Mouse (Mus musculus): ENCODE results near the gene Cdkn2aip. TPM values are rescaled to one million over a fixed set of nuclear protein-coding genes. Genes with fewer than 3 reads are reported as not detected.

The Cdkn2aip gene
- polyA plus RNA-seq, 1 experiment from 2014 or later = 13.7 TPM

DNA sequence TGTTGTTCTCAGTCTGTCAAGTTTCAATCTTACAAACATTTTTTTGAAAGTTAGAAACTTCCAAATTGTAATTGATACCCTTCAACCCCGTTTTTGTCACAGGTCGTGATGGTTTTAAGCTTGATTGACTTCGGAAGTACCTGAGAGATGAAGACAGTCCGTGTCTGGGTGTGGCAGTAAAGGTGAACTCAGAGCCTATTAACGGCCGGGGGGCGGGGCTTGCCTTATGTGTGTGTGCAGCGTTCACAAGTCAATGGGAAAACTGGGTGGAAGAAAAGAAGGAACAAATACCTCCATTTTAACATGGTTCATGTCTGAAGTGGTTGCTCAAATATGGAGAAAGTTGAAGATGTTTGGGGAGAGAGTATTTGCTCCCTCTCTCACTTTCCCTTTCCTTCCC, 35.8 kb upstream of the Cdkn2aip start:
- ATAC-seq (no peak), DNase-seq (no peak)
- Histone ChIP-seq H3K27ac (ENCODE audit: low read depth) (no peak overlapping the region), H3K4me1 (ENCODE audit: insufficient read depth) (no peaks in the 10 kb centered on the region), H3K9me3 (ENCODE audit: low read length) (no peaks in the 10 kb centered on the region), H3K27me3 (ENCODE audit: insufficient read depth, low read length) (no peaks in the 10 kb centered on the region), H3K4me3 (ENCODE audit: low read depth, low read length) (no peak overlapping the region), H3K36me3 (replicated peaks; ENCODE audit: insufficient read depth, low read length) (no peaks in the 10 kb centered on the region), H3K9ac (replicated peaks) (no peak overlapping the region), H3K4me2 (ENCODE audit: low read depth, low read length) (no peak overlapping the region)
- TF ChIP-seq EP300 (IDR thresholded peaks at IDR 0.05; ENCODE audit: low read depth) (no peak), CTCF (IDR thresholded peaks at IDR 0.05; ENCODE audit: low read depth) (no peak)
- WGBS (ENCODE audit: insufficient replicate concordance) = 65% methylated on average over 8 of the region's 8 CpGs

DNA sequence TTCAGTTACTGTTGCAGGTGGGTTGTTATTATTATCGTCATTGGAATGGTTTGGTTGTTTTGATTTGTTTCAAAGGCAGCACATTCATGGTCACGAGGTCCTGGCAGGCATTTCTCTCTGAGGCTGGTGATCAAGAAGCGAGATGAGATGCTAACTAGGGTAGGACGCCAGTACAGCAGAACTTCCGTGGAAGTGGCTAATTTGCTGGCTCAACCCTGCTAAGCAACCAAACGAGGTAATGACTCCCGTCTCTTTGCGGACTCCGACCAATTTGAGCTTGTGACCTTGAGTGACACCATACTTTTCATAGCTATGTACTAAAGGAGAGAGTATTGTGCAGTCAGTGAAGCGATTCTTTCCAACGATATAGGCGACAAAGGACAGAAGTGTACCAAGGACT, 32.6 kb upstream of the Cdkn2aip start:
- DNase-seq = no peak
- H3K4me1 ChIP-seq (ENCODE audit: insufficient read depth) = no peaks in the 10 kb centered on the region
- H3K4me3 ChIP-seq (ENCODE audit: low read depth, low read length) = no peak overlapping the region
- no peak for ATAC-seq
- WGBS (ENCODE audit: insufficient replicate concordance) = 73% methylated on average over 12 of the region's 12 CpGs
- H3K9me3 ChIP-seq (ENCODE audit: low read length) = no peaks in the 10 kb centered on the region
- no peak for TF ChIP-seq CTCF (IDR thresholded peaks at IDR 0.05; ENCODE audit: low read depth)
- no peak for TF ChIP-seq EP300 (IDR thresholded peaks at IDR 0.05; ENCODE audit: low read depth)
- no peaks in the 10 kb centered on the region for H3K36me3 ChIP-seq (replicated peaks; ENCODE audit: insufficient read depth, low read length)
- H3K27ac ChIP-seq (ENCODE audit: low read depth) = no peak overlapping the region
- no peak overlapping the region for H3K4me2 ChIP-seq (ENCODE audit: low read depth, low read length)
- H3K27me3 ChIP-seq (ENCODE audit: insufficient read depth, low read length) = no peaks in the 10 kb centered on the region
- no peak overlapping the region for H3K9ac ChIP-seq (replicated peaks)

DNA sequence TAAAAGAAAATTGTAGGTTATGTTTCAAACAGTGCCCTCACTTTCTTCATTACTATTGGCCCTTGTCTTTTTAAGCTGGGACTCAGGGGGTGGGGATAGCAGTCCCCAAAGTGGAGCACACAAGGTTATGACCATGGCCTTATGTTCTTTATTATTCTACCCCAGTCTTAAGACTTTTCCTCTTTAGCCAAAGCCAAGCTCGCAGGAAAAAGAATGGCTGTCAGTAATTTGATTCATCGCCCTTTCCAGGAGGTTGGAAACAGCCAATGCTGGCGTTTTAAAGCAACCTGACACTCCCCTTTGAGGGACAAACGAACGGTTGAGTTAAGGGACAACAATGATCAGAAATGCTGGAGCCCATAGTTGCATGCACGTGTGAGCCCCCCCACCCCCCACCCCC, 32.1 kb upstream of the Cdkn2aip start:
- WGBS (ENCODE audit: insufficient replicate concordance) = 41% methylated on average over 6 of the region's 6 CpGs
- no peaks in the 10 kb centered on the region for H3K27me3 ChIP-seq (ENCODE audit: insufficient read depth, low read length)

DNA sequence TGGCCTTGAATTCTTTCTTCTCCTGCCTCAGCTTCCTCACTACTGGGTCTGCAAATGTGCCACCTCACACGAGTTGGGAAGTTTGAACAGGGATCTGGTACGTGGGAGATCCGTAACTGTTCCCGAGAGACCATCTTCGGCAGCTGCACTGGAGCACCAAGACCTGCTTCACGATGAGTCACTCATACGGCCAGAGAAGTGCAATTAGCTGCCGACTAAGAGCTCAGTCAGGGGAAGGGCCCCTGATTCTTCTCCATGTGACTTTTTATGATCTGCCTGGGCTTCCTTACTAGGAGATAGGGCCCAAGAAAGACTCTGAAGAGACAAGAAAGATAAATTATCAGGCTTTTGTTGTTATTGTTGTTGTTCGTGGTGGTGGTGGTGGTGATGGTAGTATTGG, 31.1 kb upstream of the Cdkn2aip start:
- ATAC-seq = no peak
- WGBS (ENCODE audit: insufficient replicate concordance) = 67% methylated on average over 9 of the region's 9 CpGs
- no peaks in the 10 kb centered on the region for H3K27me3 ChIP-seq (ENCODE audit: insufficient read depth, low read length)
- no peak overlapping the region for H3K4me2 ChIP-seq (ENCODE audit: low read depth, low read length)
- TF ChIP-seq EP300 (IDR thresholded peaks at IDR 0.05; ENCODE audit: low read depth) (no peak), CTCF (IDR thresholded peaks at IDR 0.05; ENCODE audit: low read depth) (no peak)
- no peaks in the 10 kb centered on the region for H3K4me1 ChIP-seq (ENCODE audit: insufficient read depth)
- H3K27ac ChIP-seq (ENCODE audit: low read depth) = no peak overlapping the region
- no peak overlapping the region for H3K9ac ChIP-seq (replicated peaks)
- no peak for DNase-seq
- H3K36me3 ChIP-seq (replicated peaks; ENCODE audit: insufficient read depth, low read length) = no peaks in the 10 kb centered on the region
- H3K9me3 ChIP-seq (ENCODE audit: low read length) = no peaks in the 10 kb centered on the region
- no peak overlapping the region for H3K4me3 ChIP-seq (ENCODE audit: low read depth, low read length)

More for the DNA sequence above, 32.1 kb upstream of the Cdkn2aip start:
- TF ChIP-seq EP300 (IDR thresholded peaks at IDR 0.05; ENCODE audit: low read depth) (no peak), CTCF (IDR thresholded peaks at IDR 0.05; ENCODE audit: low read depth) (no peak)
- ATAC-seq (no peak), DNase-seq (no peak)
- no peaks in the 10 kb centered on the region for H3K9me3 ChIP-seq (ENCODE audit: low read length)
- no peak overlapping the region for H3K27ac ChIP-seq (ENCODE audit: low read depth)
- H3K9ac ChIP-seq (replicated peaks) = no peak overlapping the region
- H3K4me3 ChIP-seq (ENCODE audit: low read depth, low read length) = no peak overlapping the region
- H3K4me1 ChIP-seq (ENCODE audit: insufficient read depth) = no peaks in the 10 kb centered on the region
- H3K4me2 ChIP-seq (ENCODE audit: low read depth, low read length) = no peak overlapping the region
- H3K36me3 ChIP-seq (replicated peaks; ENCODE audit: insufficient read depth, low read length) = no peaks in the 10 kb centered on the region

DNA sequence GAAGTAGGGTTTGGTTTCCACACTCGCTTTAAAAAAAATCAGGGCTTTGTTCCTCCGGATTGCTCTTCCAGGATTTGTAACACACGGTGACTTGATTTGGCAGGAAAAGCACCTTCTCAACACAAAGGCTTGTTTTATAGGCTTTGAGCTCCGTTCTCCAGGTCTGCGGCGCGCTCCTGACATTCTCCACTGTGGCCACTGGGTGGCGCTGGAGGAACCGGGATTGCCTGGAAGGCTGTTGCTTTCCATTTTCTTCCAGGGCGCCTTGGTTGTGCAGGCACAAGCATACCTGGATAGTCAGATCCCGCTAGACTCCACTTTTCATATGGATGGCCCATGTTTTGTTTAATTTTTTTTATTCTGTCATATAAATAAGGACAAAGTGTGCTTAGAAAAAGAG, 29.7 kb upstream of the Cdkn2aip start:
- Histone ChIP-seq H3K9ac (replicated peaks) (no peak overlapping the region), H3K27me3 (ENCODE audit: insufficient read depth, low read length) (no peaks in the 10 kb centered on the region), H3K4me2 (ENCODE audit: low read depth, low read length) (no peak overlapping the region), H3K9me3 (ENCODE audit: low read length) (no peaks in the 10 kb centered on the region), H3K27ac (ENCODE audit: low read depth) (no peak overlapping the region), H3K4me1 (ENCODE audit: insufficient read depth) (no peaks in the 10 kb centered on the region), H3K4me3 (ENCODE audit: low read depth, low read length) (no peak overlapping the region), H3K36me3 (replicated peaks; ENCODE audit: insufficient read depth, low read length) (no peaks in the 10 kb centered on the region)
- 8% methylated on average over 11 of the region's 11 CpGs for WGBS (ENCODE audit: insufficient replicate concordance)
- ATAC-seq (no peak), DNase-seq (peak; percentile 77)
- TF ChIP-seq CTCF (IDR thresholded peaks at IDR 0.05; ENCODE audit: low read depth) (peak; percentile 88), EP300 (IDR thresholded peaks at IDR 0.05; ENCODE audit: low read depth) (no peak)

DNA sequence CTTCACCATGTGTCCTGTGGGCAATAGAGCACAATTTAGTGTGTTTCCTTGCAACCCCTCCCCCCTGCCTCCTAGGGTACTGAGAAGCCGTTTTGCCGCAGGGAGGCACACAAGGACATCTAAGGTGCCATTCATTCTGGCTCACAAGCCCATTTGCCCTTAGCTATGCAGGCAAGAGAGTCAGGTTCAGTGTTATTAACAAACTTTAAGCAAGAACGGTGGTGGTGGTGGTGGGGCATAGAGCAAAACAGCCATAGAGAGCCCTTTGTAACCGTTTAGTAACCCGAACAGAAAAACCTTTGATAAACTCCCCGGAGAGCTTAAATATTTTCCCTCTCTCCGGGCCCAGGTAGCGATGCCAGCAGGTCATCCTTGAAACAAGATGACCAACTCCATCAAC, 29.3 kb upstream of the Cdkn2aip start:
- TF ChIP-seq EP300 (IDR thresholded peaks at IDR 0.05; ENCODE audit: low read depth) (no peak), CTCF (IDR thresholded peaks at IDR 0.05; ENCODE audit: low read depth) (no peak)

DNA sequence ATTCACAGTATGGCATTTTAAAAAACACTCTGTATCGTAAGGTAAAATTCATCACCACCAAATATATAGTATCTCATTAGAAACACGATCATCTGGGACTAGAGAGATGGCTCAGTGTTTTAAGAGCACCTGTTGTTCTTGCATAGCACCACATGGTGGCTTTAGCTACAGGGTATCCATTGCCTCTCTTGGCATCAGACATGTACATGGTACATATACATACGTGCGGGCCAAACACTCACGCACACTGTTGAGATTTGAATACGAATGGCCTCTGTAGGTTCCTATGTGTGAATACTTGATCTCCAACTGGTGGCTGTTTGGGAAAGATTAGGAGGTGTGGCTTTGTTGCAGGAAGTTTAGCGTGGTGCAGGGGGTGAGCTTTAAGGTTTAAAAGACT, 28.6 kb upstream of the Cdkn2aip start:
- no peaks in the 10 kb centered on the region for H3K27me3 ChIP-seq (ENCODE audit: insufficient read depth, low read length)
- H3K9me3 ChIP-seq (ENCODE audit: low read length) = no peaks in the 10 kb centered on the region
- WGBS (ENCODE audit: insufficient replicate concordance) = 75% methylated on average over 7 of the region's 7 CpGs
- H3K27ac ChIP-seq (ENCODE audit: low read depth) = no peak overlapping the region
- H3K4me2 ChIP-seq (ENCODE audit: low read depth, low read length) = no peak overlapping the region
- no peaks in the 10 kb centered on the region for H3K4me1 ChIP-seq (ENCODE audit: insufficient read depth)
- DNase-seq (no peak), ATAC-seq (no peak)
- no peaks in the 10 kb centered on the region for H3K36me3 ChIP-seq (replicated peaks; ENCODE audit: insufficient read depth, low read length)
- H3K4me3 ChIP-seq (ENCODE audit: low read depth, low read length) = no peak overlapping the region
- TF ChIP-seq EP300 (IDR thresholded peaks at IDR 0.05; ENCODE audit: low read depth) (no peak), CTCF (IDR thresholded peaks at IDR 0.05; ENCODE audit: low read depth) (no peak)
- H3K9ac ChIP-seq (replicated peaks) = no peak overlapping the region

More for the DNA sequence above, 29.3 kb upstream of the Cdkn2aip start:
- H3K9ac ChIP-seq (replicated peaks) = no peak overlapping the region
- ATAC-seq (no peak), DNase-seq (no peak)
- H3K27me3 ChIP-seq (ENCODE audit: insufficient read depth, low read length) = no peaks in the 10 kb centered on the region
- H3K9me3 ChIP-seq (ENCODE audit: low read length) = no peaks in the 10 kb centered on the region
- no peaks in the 10 kb centered on the region for H3K36me3 ChIP-seq (replicated peaks; ENCODE audit: insufficient read depth, low read length)
- H3K4me1 ChIP-seq (ENCODE audit: insufficient read depth) = no peaks in the 10 kb centered on the region
- no peak overlapping the region for H3K4me2 ChIP-seq (ENCODE audit: low read depth, low read length)
- 34% methylated on average over 8 of the region's 8 CpGs for WGBS (ENCODE audit: insufficient replicate concordance)
- no peak overlapping the region for H3K4me3 ChIP-seq (ENCODE audit: low read depth, low read length)
- no peak overlapping the region for H3K27ac ChIP-seq (ENCODE audit: low read depth)
